Mouse (Mus musculus) heart, embryonic 12.5 days (tissue): Measurements from ENCODE around the gene Rnf151. TPM values are rescaled to one million over a fixed set of nuclear protein-coding genes. Genes with fewer than 3 reads are reported as not detected.
"Not testable (repeated sequence)": the region's sequence is repeated elsewhere in the genome, so short reads cannot be mapped to it uniquely, and the experiment has no call there.

Experiments used
- ATAC-seq: fragments of 200-750 bp; cut with Nextera tagmentation; 2 replicates; pipeline ENCODE4 v1.8.0; 2017; ENCODE audit warnings: moderate TSS enrichment, moderate library complexity; ENCODE audit not compliant: insufficient number of reproducible peaks, low FRiP score
- H3K27ac ChIP-seq: fragments of 300-500 bp; sonication (generic); 2 replicates; pipeline ENCODE4 v1.5.1; 2016; ENCODE audit warnings: mild to moderate bottlenecking, moderate library complexity; ENCODE audit not compliant: poor library complexity, severe bottlenecking
- H3K27me3 ChIP-seq: fragments of 300-500 bp; sonication (generic); replicated peaks from 2 replicates; pipeline ENCODE4 v1.6.1; 2016; ENCODE audit warnings: mild to moderate bottlenecking, moderate library complexity
- H3K36me3 ChIP-seq: fragments of 300-500 bp; sonication (generic); 2 replicates; pipeline ENCODE4 v1.6.1; 2016; ENCODE audit warnings: mild to moderate bottlenecking, moderate library complexity
- H3K4me1 ChIP-seq: fragments of 300-500 bp; sonication (generic); replicated peaks from 2 replicates; pipeline ENCODE4 v1.6.1; 2016; ENCODE audit warnings: mild to moderate bottlenecking
- H3K4me2 ChIP-seq: fragments of 300-500 bp; sonication (generic); 2 replicates; pipeline ENCODE4 v1.6.1; 2016; ENCODE audit warnings: mild to moderate bottlenecking, moderate library complexity
- H3K4me3 ChIP-seq: fragments of 300-500 bp; sonication (generic); 2 replicates; pipeline ENCODE4 v1.5.1; 2016; ENCODE audit warnings: mild to moderate bottlenecking
- H3K9ac ChIP-seq: fragments of 300-500 bp; sonication (generic); 2 replicates; pipeline ENCODE4 v1.6.1; 2016; ENCODE audit warnings: mild to moderate bottlenecking, moderate library complexity
- H3K9me3 ChIP-seq: fragments of 300-500 bp; sonication (generic); replicated peaks from 2 replicates; pipeline ENCODE4 v1.6.1; 2016; ENCODE audit warnings: mild to moderate bottlenecking, moderate library complexity
- WGBS: fragments of 180-500 bp; shearing (Covaris S2); methylation state at CpG from one replicate; pipeline ENCODE4 v1.1.7; 2016; 5-methylcytosine and 5-hydroxymethylcytosine counted together
- polyA plus RNA-seq: library from polyadenylated mRNA; unstranded; fragments of >200 nt; fragmentation: Nextera tagmentation; extraction: Ambion mirVana; gene quantifications from 2 replicates; pipeline ENCODE4 v1.2.1, GENCODE M21; 2016

Rnf151 gene
- polyA plus RNA-seq, 1 experiment from 2014 or later, result not detected

DNA sequence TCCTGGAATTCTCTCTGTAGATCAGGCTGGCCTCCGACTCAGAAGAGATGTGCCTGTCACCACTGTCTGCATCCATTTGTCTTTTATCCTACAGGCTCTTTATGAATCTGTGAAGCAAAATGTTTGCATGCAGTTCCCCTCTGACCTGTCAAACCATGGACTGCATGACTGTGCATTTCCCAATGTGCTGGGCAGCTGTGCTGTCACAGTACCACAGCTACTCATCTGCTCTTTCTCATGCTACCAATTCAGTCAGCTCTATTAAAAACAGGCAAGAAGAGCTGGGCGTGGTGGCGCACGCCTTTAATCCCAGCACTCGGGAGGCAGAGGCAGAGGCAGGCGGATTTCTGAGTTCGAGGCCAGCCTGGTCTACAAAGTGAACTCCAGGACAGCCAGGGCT is 50.9 kb downstream of the Rnf151 start:
- H3K9ac ChIP-seq, H3K27ac ChIP-seq, ATAC-seq, H3K4me2 ChIP-seq, H3K36me3 ChIP-seq, H3K4me3 ChIP-seq, H3K9me3 ChIP-seq: not testable (repeated sequence)
- Histone ChIP-seq H3K27me3 (peaks cover 14% of the 10 kb centered on the region; the same call in 1 of the 2 replicates), H3K4me1 (peaks cover 25% of the 10 kb centered on the region)
- WGBS, result 50% methylated on average over 7 of the region's 7 CpGs

Other genes with a start within 250 kb of the Rnf151 start
- gene E4f1, start 247.8 kb downstream of the Rnf151 start, polyA plus RNA-seq, result 22.2 and 22.5 TPM in 2 replicates
- gene Pgp, start 247.7 kb downstream of the Rnf151 start, polyA plus RNA-seq, result 71.9 and 73.7 TPM in 2 replicates
- gene Bricd5, start 244.2 kb downstream of the Rnf151 start, polyA plus RNA-seq, result not detected in 2 replicates
- gene Mlst8, start 239.0 kb downstream of the Rnf151 start, polyA plus RNA-seq, result 17.8 and 20.5 TPM in 2 replicates
- 0.64 and 0.77 TPM in 2 replicates for gene Caskin1, start 229.5 kb downstream of the Rnf151 start, polyA plus RNA-seq
- gene Traf7, start 190.1 kb downstream of the Rnf151 start, polyA plus RNA-seq, result 71.8 and 81.4 TPM in 2 replicates
- gene Rab26, start 183.9 kb downstream of the Rnf151 start, polyA plus RNA-seq, result 1.2 TPM in 2 replicates
- gene Pkd1, start 168.2 kb downstream of the Rnf151 start, polyA plus RNA-seq, result 18.1 and 18.9 TPM in 2 replicates
- 66.5 and 74.6 TPM in 2 replicates for gene Tsc2, start 85.4 kb downstream of the Rnf151 start, polyA plus RNA-seq
- gene Nthl1, start 85.4 kb downstream of the Rnf151 start, polyA plus RNA-seq, result 7.8 and 8.3 TPM in 2 replicates
- 56.6 and 59.7 TPM in 2 replicates for gene Slc9a3r2, start 67.7 kb downstream of the Rnf151 start, polyA plus RNA-seq
- not detected in 2 replicates for gene Npw, start 59.6 kb downstream of the Rnf151 start, polyA plus RNA-seq
- gene Zfp598, start 48.4 kb downstream of the Rnf151 start, polyA plus RNA-seq, result 20.1 and 21.2 TPM in 2 replicates
- gene Syngr3, start 28.1 kb downstream of the Rnf151 start, polyA plus RNA-seq, result 0.68 and 1.0 TPM in 2 replicates
- 34.0 and 37.8 TPM in 2 replicates for gene Gfer, start 21.9 kb downstream of the Rnf151 start, polyA plus RNA-seq
- 1.3 and 1.8 TPM in 2 replicates for gene Noxo1, start 21.8 kb downstream of the Rnf151 start, polyA plus RNA-seq
- gene Tbl3, start 10.4 kb downstream of the Rnf151 start, polyA plus RNA-seq, result 45.9 and 49.5 TPM in 2 replicates
- gene Rps2, start 53 bp upstream of the Rnf151 start, polyA plus RNA-seq, result 810 and 828 TPM in 2 replicates
- 351 and 363 TPM in 2 replicates for gene Ndufb10, start 6.4 kb upstream of the Rnf151 start, polyA plus RNA-seq
- 0.34 and 0.76 TPM in 2 replicates for gene Rpl3l, start 9.8 kb upstream of the Rnf151 start, polyA plus RNA-seq
- gene Msrb1, start 18.6 kb upstream of the Rnf151 start, polyA plus RNA-seq, result 17.3 and 18.2 TPM in 2 replicates
- gene Hs3st6, start 34.9 kb upstream of the Rnf151 start, polyA plus RNA-seq, result 0.72 TPM in 1 of 2 replicates, not detected in the other
- not detected in 2 replicates for gene Meiob, start 86.2 kb upstream of the Rnf151 start, polyA plus RNA-seq
- gene Hagh, start 122.1 kb upstream of the Rnf151 start, polyA plus RNA-seq, result 39.9 and 41.2 TPM in 2 replicates
- gene Fahd1, start 132.3 kb upstream of the Rnf151 start, polyA plus RNA-seq, result 36.5 TPM in 2 replicates
- 0.12 and 0.24 TPM in 2 replicates for gene Igfals, start 147.9 kb upstream of the Rnf151 start, polyA plus RNA-seq
- 31.9 and 33.1 TPM in 2 replicates for gene Nubp2, start 168.3 kb upstream of the Rnf151 start, polyA plus RNA-seq
- gene Spsb3, start 168.6 kb upstream of the Rnf151 start, polyA plus RNA-seq, result 25.7 and 28.3 TPM in 2 replicates
- gene Eme2, start 177.0 kb upstream of the Rnf151 start, polyA plus RNA-seq, result 25.4 and 27.2 TPM in 2 replicates
- 91.1 and 94.9 TPM in 2 replicates for gene Mrps34, start 177.1 kb upstream of the Rnf151 start, polyA plus RNA-seq
- gene Nme3, start 178.4 kb upstream of the Rnf151 start, polyA plus RNA-seq, result 34.5 and 36.5 TPM in 2 replicates
- gene Mapk8ip3, start 218.9 kb upstream of the Rnf151 start, polyA plus RNA-seq, result 38.4 and 41.3 TPM in 2 replicates
- gene Jpt2, start 242.6 kb upstream of the Rnf151 start, polyA plus RNA-seq, result 140 and 144 TPM in 2 replicates